Mouse (Mus musculus) CH12.LX (cell line): Measurements from ENCODE around the gene Tmprss6. TPM values are rescaled to one million over a fixed set of nuclear protein-coding genes. Genes with fewer than 3 reads are reported as not detected.
A peak's percentile ranks its signal among the peaks of the same experiment; 100 is the strongest.

Experiments used
- DNase-seq: peaks from one replicate; pipeline ENCODE4 v3.0.0-alpha.2; 2013; ENCODE audit errors: extremely low read depth
- H3K27ac ChIP-seq: 2 replicates; pipeline ENCODE4 v1.5.1; 2012; ENCODE audit warnings: low read depth, mild to moderate bottlenecking, control low read depth, moderate library complexity; ENCODE audit not compliant: insufficient read depth
- H3K27me3 ChIP-seq: replicated peaks from 2 replicates; pipeline ENCODE3; 2012; ENCODE audit warnings: inconsistent platforms
- H3K36me3 ChIP-seq, 2 experiments: replicated peaks in 1 of 2; 2 replicates each; pipeline versions ENCODE3 to v1.6.1; 2012; ENCODE audit warnings: inconsistent platforms in 1 of 2, low read length in 1 of 2, mild to moderate bottlenecking in 1 of 2, mixed read lengths in 1 of 2, moderate library complexity in 1 of 2; ENCODE audit not compliant: control insufficient read depth in 1 of 2, insufficient read depth in 1 of 2
- H3K4me1 ChIP-seq, 2 experiments: 2 replicates each; pipeline ENCODE4 v1.6.1; 2012; ENCODE audit warnings: inconsistent platforms in 1 of 2, moderate library complexity in 1 of 2; ENCODE audit not compliant: insufficient read depth in 2 of 2, control insufficient read depth in 1 of 2
- H3K4me2 ChIP-seq: 2 replicates; pipeline ENCODE4 v1.6.1; 2012; ENCODE audit warnings: low read depth, mild to moderate bottlenecking, control low read depth; ENCODE audit not compliant: poor library complexity, insufficient read depth, severe bottlenecking
- H3K4me3 ChIP-seq, 3 experiments: fragments of 150-350 bp in 1 of 3; sonication (generic) in 1 of 3; replicated peaks in 1 of 3; 2 replicates each; pipeline versions ENCODE3 to v1.5.1; 2011 to 2012; ENCODE audit warnings: low read depth in 2 of 3, low read length in 2 of 3, mild to moderate bottlenecking in 2 of 3, moderate library complexity in 2 of 3, control low read depth in 1 of 3, improper control_type of control experiment in 1 of 3, inconsistent platforms in 1 of 3, mixed read lengths in 1 of 3; ENCODE audit not compliant: poor library complexity in 1 of 3
- H3K79me2 ChIP-seq: replicated peaks from 2 replicates; pipeline ENCODE4 v1.6.1; 2012; ENCODE audit warnings: mild to moderate bottlenecking, moderate library complexity; ENCODE audit not compliant: control insufficient read depth, poor library complexity, insufficient read depth, severe bottlenecking; ENCODE audit errors: extremely low read depth
- H3K9ac ChIP-seq: 2 replicates; pipeline ENCODE4 v1.6.1; 2012; ENCODE audit warnings: low read depth, mild to moderate bottlenecking, control low read depth, moderate library complexity; ENCODE audit not compliant: insufficient read depth
- H3K9me3 ChIP-seq: replicated peaks from 2 replicates; pipeline ENCODE3; 2012; ENCODE audit warnings: low read length, inconsistent platforms, mixed read lengths
- CHD2 ChIP-seq: IDR thresholded peaks from 2 replicates; pipeline ENCODE4 v1.6.1; 2011; ENCODE audit warnings: low read length, improper control_type of control experiment
- EP300 ChIP-seq: IDR thresholded peaks from 2 replicates; pipeline ENCODE4 v1.6.1; 2011; ENCODE audit warnings: low read length, improper control_type of control experiment
- ETS1 ChIP-seq: conservative IDR thresholded peaks from 2 replicates; pipeline ENCODE4 v1.6.1; 2012; ENCODE audit warnings: low read depth, mild to moderate bottlenecking, inconsistent platforms, low read length, improper control_type of control experiment, moderate library complexity
- GABPA ChIP-seq: IDR thresholded peaks from 2 replicates; pipeline ENCODE4 v1.6.1; 2012; ENCODE audit warnings: low read depth, low read length, improper control_type of control experiment, inconsistent platforms; ENCODE audit not compliant: insufficient replicate concordance
- IRF4 ChIP-seq: IDR thresholded peaks from 2 replicates; pipeline ENCODE4 v1.6.1; 2014; ENCODE audit warnings: low read depth, mild to moderate bottlenecking, inconsistent platforms, low read length, improper control_type of control experiment
- MEF2A ChIP-seq: IDR thresholded peaks from 2 replicates; pipeline ENCODE4 v1.6.1; 2014; ENCODE audit warnings: low read depth, mild to moderate bottlenecking, inconsistent platforms, low read length, improper control_type of control experiment, borderline replicate concordance
- MYC ChIP-seq: IDR thresholded peaks from 2 replicates; pipeline ENCODE4 v1.6.1; 2011; ENCODE audit warnings: low read depth, mild to moderate bottlenecking, improper control_type of control experiment, low read length
- NELFE ChIP-seq: IDR thresholded peaks from 2 replicates; pipeline ENCODE4 v1.6.1; 2011; ENCODE audit warnings: low read depth, low read length, improper control_type of control experiment
- NRF1 ChIP-seq: IDR thresholded peaks from 2 replicates; pipeline ENCODE4 v1.6.1; 2014; ENCODE audit warnings: low read depth, mild to moderate bottlenecking, inconsistent platforms, low read length, improper control_type of control experiment, moderate library complexity
- PAX5 ChIP-seq: IDR thresholded peaks from 2 replicates; pipeline ENCODE4 v1.6.1; 2012; ENCODE audit warnings: low read length, inconsistent platforms, mixed read lengths
- POLR2AphosphoS2 ChIP-seq: IDR thresholded peaks from 2 replicates; pipeline ENCODE4 v1.6.1; 2011; ENCODE audit warnings: low read depth, low read length, improper control_type of control experiment
- RAD21 ChIP-seq: IDR thresholded peaks from 2 replicates; pipeline ENCODE4 v1.6.1; 2011; ENCODE audit warnings: low read depth, mild to moderate bottlenecking, low read length, improper control_type of control experiment, moderate library complexity
- SIN3A ChIP-seq: IDR thresholded peaks from 2 replicates; pipeline ENCODE4 v1.6.1; 2012; ENCODE audit warnings: low read length, improper control_type of control experiment, inconsistent platforms
- TCF12 ChIP-seq: IDR thresholded peaks from 2 replicates; pipeline ENCODE4 v1.6.1; 2014; ENCODE audit warnings: low read depth, mild to moderate bottlenecking, inconsistent platforms, low read length, improper control_type of control experiment
- USF1 ChIP-seq: IDR thresholded peaks from 2 replicates; pipeline ENCODE4 v1.6.1; 2014; ENCODE audit warnings: low read depth, mild to moderate bottlenecking, inconsistent platforms, low read length, improper control_type of control experiment
- ZC3H11A ChIP-seq: IDR thresholded peaks from 2 replicates; pipeline ENCODE4 v1.6.1; 2012; ENCODE audit warnings: low read depth, mild to moderate bottlenecking, inconsistent platforms, low read length, improper control_type of control experiment
- dilution Hi-C: fragments of 300-500 bp; cut with MboI; formaldehyde crosslinking; loops from 2 replicates; pipeline ENCODE4 v1.14.3; 2020; ENCODE audit warnings: low sequenced_read_pairs; ENCODE audit not compliant: extremely low pct_unique_long_range_greater_than_20kb, extremely low pct_ligation_motif_present
- in situ Hi-C: fragments of 300-500 bp; cut with MboI; formaldehyde crosslinking; loops from 3 replicates; pipeline ENCODE4 v1.14.3; 2019; ENCODE audit warnings: low sequenced_read_pairs, low pct_ligation_motif_present, low pct_unique_long_range_greater_than_20kb, mixed read lengths
- polyA plus RNA-seq: library from polyadenylated mRNA; unstranded; fragments of >175 nt; gene quantifications from 2 replicates; pipeline ENCODE4 v1.2.1, GENCODE M21; 2012; ENCODE audit warnings: low read depth; ENCODE audit not compliant: insufficient read length
- total RNA-seq, 2 experiments: library from RNA; depleted of rRNA; stranded (reverse); fragments of 300-350 nt in 1 of 2; fragments of >200 nt in 1 of 2; gene quantifications; 2 replicates each; pipeline ENCODE4 v1.2.3; 2012 to 2014

Tmprss6 gene
- total and polyA plus RNA-seq, 3 experiments: 0.24 to 0.54 (median 0.34) TPM

GRCm38 (mm10) chr15:78487066-78487465 is 18.6 kb upstream of the Tmprss6 start:
- Histone ChIP-seq H3K4me2 (no peak overlapping the region), H3K4me1 (peaks cover 0 to 4% of the 10 kb centered on the region in 2 experiments; a peak in 1 of 4 replicates), H3K4me3 (no peak overlapping the region), H3K79me2 (no peaks in the 10 kb centered on the region), H3K36me3 (peaks cover 88 to 97% of the 10 kb centered on the region in 2 experiments), H3K27me3 (no peaks in the 10 kb centered on the region), H3K9ac (no peak overlapping the region), H3K9me3 (peaks cover 7% of the 10 kb centered on the region), H3K27ac (no peak overlapping the region)
- TF ChIP-seq USF1 (no peak), SIN3A (no peak), IRF4 (no peak), RAD21 (no peak)
- in situ Hi-C loops (no loop called here), dilution Hi-C loops (no loop called here)
- no peak for DNase-seq

GRCm38 (mm10) chr15:78486564-78486963 is 18.1 kb upstream of the Tmprss6 start:
- in situ Hi-C loops (no loop called here), dilution Hi-C loops (no loop called here)
- no peak overlapping the region for H3K4me3 ChIP-seq
- peaks cover 7% of the 10 kb centered on the region for H3K9me3 ChIP-seq
- no peak for DNase-seq
- H3K79me2 ChIP-seq: no peaks in the 10 kb centered on the region
- no peaks in the 10 kb centered on the region for H3K27me3 ChIP-seq
- H3K36me3 ChIP-seq: peaks cover 88 to 97% of the 10 kb centered on the region in 2 experiments
- H3K4me2 ChIP-seq: no peak overlapping the region
- H3K27ac ChIP-seq: no peak overlapping the region
- peaks cover 0 to 2% of the 10 kb centered on the region in 2 experiments; a peak in 2 of 4 replicates for H3K4me1 ChIP-seq
- H3K9ac ChIP-seq: no peak overlapping the region
- TF ChIP-seq NRF1 (no peak), ETS1 (no peak), TCF12 (peak; percentile 68)

GRCm38 (mm10) chr15:78483311-78483710 is 14.9 kb upstream of the Tmprss6 start:
- no peak overlapping the region for H3K27ac ChIP-seq
- H3K9me3 ChIP-seq: peaks cover 7% of the 10 kb centered on the region
- no peak for DNase-seq
- dilution Hi-C loops: no loop called here
- H3K4me2 ChIP-seq: no peak overlapping the region
- no peak overlapping the region for H3K9ac ChIP-seq
- H3K79me2 ChIP-seq: no peaks in the 10 kb centered on the region
- H3K27me3 ChIP-seq: no peaks in the 10 kb centered on the region
- peaks cover 74 to 91% of the 10 kb centered on the region in 2 experiments for H3K36me3 ChIP-seq
- TF ChIP-seq GABPA: no peak
- no peak for TF ChIP-seq MEF2A
- TF ChIP-seq RAD21: no peak
- no peak for TF ChIP-seq PAX5
- TF ChIP-seq CHD2: no peak
- no peak for TF ChIP-seq POLR2AphosphoS2
- no peak for TF ChIP-seq ZC3H11A
- TF ChIP-seq NELFE: no peak
- TF ChIP-seq EP300: no peak
- TF ChIP-seq MYC: no peak
- no peak overlapping the region for H3K4me3 ChIP-seq
- H3K4me1 ChIP-seq: peaks cover 4 to 30% of the 10 kb centered on the region in 2 experiments; a peak in 3 of 4 replicates
- in situ Hi-C loops: loop anchor here (5.0 kb wide), 1 partner anchor 39 kb away; no protein-coding TSS in a partner anchor
